Mouse (Mus musculus) kidney, adult 11 months (tissue): ENCODE data around the gene Gm20792.
"Not testable (repeated sequence)": the region's sequence is repeated elsewhere in the genome, so short reads cannot be mapped to it uniquely, and the experiment has no call there.

ENCODE experiments used
- DNase-seq: peaks from one replicate; pipeline ENCODE4 v3.0.0; 2022

Gm20792 gene

GRCm38 (mm10) chrY:48311555-48311954 is at the start of gene Gm20792:
Gene Gm20792 (plus strand): TSS chrY:48311855.
- not testable (repeated sequence) for DNase-seq
